Mouse (Mus musculus): ENCODE measurements around the gene Rbfox3. TPM values are rescaled to one million over a fixed set of nuclear protein-coding genes. Genes with fewer than 3 reads are reported as not detected.

Rbfox3 gene
- polyA plus RNA-seq, 1 experiment from 2014 or later = 0.60 TPM

DNA sequence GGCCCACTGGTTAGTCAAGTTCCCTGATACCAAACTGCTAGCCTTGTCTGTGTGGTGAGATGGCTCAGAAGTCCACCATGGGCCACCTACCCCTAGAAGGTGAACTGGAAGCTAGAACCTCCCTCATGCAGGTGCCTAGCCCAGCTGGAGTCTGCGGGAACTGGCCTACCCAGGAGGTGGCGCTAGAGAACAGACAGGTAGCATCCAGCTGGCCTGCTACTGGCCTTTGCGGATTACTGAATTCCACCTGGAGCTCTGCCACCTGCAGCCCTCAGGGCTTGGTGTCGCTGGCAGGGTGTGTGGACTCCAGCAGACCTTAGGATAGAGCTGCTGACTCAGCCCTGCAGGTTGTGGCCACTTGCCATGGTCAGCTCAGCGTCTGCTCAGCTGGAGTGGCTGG lies 263.0 kb downstream of the Rbfox3 start:
- H3K27me3 ChIP-seq (ENCODE audit: insufficient read depth, poor library complexity, severe bottlenecking) = peaks cover 15% of the 10 kb centered on the region
- WGBS = 22% methylated on average over 5 of the region's 5 CpGs
- H3K4me1 ChIP-seq = peaks cover 7% of the 10 kb centered on the region
- H3K9me3 ChIP-seq = no peaks in the 10 kb centered on the region
- H3K4me3 ChIP-seq = no peak overlapping the region
- H3K27ac ChIP-seq = no peak overlapping the region
- no peaks in the 10 kb centered on the region for H3K36me3 ChIP-seq
- DNase-seq (ENCODE audit: low spot score) = no peak

DNA sequence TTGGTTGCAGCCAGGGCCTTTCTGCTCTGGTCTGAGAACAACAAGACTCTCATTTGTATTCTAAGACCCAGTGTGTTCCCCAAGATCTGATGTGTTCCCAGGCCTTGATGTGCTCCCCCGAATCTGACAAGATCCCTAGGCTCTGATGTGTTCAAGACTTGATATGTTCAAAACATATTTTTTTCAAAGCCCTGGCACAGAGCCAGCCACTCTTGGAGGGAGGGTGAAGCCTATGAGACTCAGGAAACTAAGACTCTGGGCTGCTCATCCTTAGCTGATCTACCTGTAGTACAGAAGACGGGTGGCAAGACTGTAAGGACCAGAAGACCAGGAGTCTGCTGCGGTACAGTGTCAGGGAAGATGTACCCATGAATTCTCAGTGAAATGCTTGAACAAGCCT lies 264.5 kb downstream of the Rbfox3 start:
- Histone ChIP-seq H3K4me1 (peaks cover 9% of the 10 kb centered on the region), H3K4me3 (no peak overlapping the region), H3K27me3 (ENCODE audit: insufficient read depth, poor library complexity, severe bottlenecking) (peaks cover 7% of the 10 kb centered on the region; the same call in 1 of the 2 replicates), H3K9me3 (no peaks in the 10 kb centered on the region), H3K36me3 (no peaks in the 10 kb centered on the region), H3K27ac (no peak overlapping the region)
- DNase-seq (ENCODE audit: low spot score) = no peak
- WGBS = 84% methylated on average over 3 of the region's 3 CpGs

DNA sequence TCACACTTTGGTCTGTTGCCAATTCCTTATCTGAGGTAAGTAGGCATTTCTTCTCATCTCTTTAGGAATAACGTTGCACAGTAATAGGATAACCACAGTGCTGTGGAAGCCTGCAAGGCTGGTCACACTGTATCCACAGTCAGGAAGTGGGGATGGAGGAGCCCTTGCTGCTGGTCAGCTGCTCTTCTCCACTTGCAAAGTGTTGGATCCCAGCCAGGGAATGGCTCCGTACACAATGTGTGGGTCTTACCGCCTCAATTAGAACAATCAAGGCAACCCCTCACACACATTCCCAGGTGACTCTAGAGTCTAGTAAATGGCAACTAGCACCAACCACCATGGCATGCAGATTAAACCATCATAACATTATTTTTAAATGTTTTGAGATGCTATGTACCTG lies 266.2 kb downstream of the Rbfox3 start:
- 75% methylated on average over 3 of the region's 3 CpGs for WGBS
- no peak overlapping the region for H3K27ac ChIP-seq
- no peak overlapping the region for H3K4me3 ChIP-seq
- H3K9me3 ChIP-seq = no peaks in the 10 kb centered on the region
- peaks cover 9% of the 10 kb centered on the region for H3K4me1 ChIP-seq
- no peak for DNase-seq (ENCODE audit: low spot score)
- H3K36me3 ChIP-seq = no peaks in the 10 kb centered on the region
- H3K27me3 ChIP-seq (ENCODE audit: insufficient read depth, poor library complexity, severe bottlenecking) = peaks cover 2% of the 10 kb centered on the region; the same call in 1 of the 2 replicates

DNA sequence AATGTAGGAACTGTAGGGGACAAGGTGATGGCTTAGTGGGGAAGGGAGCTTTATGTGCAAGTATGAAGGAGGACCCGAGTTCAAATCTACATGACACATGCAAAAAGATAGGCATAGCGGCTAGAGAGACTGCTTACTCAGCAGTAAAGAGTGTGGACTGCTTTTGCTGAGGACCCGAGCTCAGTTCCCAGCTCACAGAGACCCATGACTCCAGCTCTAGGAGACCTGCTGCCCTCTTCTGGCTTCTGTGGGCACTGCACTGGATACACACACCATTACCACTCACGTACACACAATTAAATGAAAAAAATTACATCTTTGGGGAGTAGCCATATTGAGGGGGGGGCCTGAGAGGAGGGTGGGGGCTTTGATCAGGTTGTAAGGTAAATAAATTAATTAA lies 270.7 kb downstream of the Rbfox3 start:
- WGBS = 84% methylated on average over 4 of the region's 4 CpGs

DNA sequence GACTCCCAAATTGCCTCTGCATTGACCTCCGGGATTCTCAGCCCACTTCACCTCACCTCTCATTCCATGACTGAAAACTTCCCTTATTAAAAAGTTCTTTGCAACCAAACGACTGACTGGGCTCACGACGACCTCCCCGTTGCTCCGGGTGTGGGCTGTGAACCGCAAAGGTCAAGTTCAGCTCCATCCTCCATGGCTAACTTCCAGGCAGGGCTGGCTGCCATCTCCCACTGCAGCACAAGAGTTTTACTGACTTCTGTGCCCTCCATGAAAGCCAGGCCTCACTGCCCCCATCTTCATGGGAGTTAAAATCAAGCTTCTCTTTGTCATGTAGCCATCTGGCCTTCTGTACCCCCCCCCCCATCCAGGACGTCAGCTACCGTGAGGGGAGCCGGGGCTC lies 273.7 kb downstream of the Rbfox3 start:
- no peak overlapping the region for H3K27ac ChIP-seq
- H3K36me3 ChIP-seq = no peaks in the 10 kb centered on the region
- WGBS = 79% methylated on average over 10 of the region's 10 CpGs
- no peaks in the 10 kb centered on the region for H3K9me3 ChIP-seq
- H3K27me3 ChIP-seq (ENCODE audit: insufficient read depth, poor library complexity, severe bottlenecking) = peaks cover 20% of the 10 kb centered on the region; the same call in 1 of the 2 replicates
- H3K4me1 ChIP-seq = no peaks in the 10 kb centered on the region
- no peak for DNase-seq (ENCODE audit: low spot score)
- H3K4me3 ChIP-seq = no peak overlapping the region

More for the DNA sequence above, 270.7 kb downstream of the Rbfox3 start:
- Histone ChIP-seq H3K4me1 (peaks cover 9% of the 10 kb centered on the region), H3K4me3 (no peak overlapping the region), H3K27me3 (ENCODE audit: insufficient read depth, poor library complexity, severe bottlenecking) (peaks cover 7% of the 10 kb centered on the region; the same call in 1 of the 2 replicates), H3K9me3 (no peaks in the 10 kb centered on the region), H3K36me3 (no peaks in the 10 kb centered on the region), H3K27ac (no peak overlapping the region)
- no peak for DNase-seq (ENCODE audit: low spot score)

DNA sequence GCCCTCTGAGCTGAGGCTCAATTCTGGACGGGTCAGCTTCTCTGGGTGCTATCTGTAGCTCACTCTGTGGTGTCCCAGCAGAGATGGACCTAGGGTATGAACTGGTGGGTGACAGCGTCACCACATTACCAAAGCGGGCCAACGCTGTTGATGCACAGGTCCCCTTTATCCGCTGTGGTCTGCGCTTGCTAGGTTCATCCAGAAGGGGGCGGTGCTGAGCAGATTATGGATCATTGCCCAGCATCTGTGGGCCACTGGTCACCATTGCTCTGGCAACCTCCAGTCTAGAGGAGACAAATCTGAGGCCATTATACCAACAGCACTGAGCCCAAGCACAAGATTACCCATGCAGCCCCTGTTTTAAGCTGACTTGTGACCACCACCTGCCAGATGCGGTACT lies 276.8 kb downstream of the Rbfox3 start:
- Histone ChIP-seq H3K4me3 (no peak overlapping the region), H3K27me3 (ENCODE audit: insufficient read depth, poor library complexity, severe bottlenecking) (peaks cover 27% of the 10 kb centered on the region; the same call in 1 of the 2 replicates), H3K36me3 (no peaks in the 10 kb centered on the region), H3K9me3 (no peaks in the 10 kb centered on the region), H3K27ac (no peak overlapping the region), H3K4me1 (no peaks in the 10 kb centered on the region)
- WGBS = 46% methylated on average over 8 of the region's 8 CpGs
- DNase-seq (ENCODE audit: low spot score) = no peak

DNA sequence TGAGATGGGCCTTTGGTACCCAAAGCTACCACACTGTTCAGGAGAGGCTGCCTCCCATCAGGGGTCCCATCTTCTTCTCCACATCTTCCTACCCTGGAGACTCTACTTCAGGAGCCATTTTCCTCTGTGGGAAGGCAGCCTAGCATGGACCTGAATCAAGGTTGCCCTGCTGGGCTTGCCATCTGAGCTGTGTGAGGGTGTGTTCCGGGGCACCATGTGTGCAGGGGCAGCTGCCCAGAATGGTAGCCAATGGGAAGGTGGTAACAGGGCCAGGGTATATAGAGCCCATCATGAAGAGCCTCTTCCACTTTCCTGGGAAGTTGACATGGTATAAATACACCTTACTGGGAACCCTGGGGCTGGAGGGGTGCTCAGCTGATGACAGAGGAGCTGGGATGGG lies 281.7 kb downstream of the Rbfox3 start:
- 80% methylated on average over 1 of the region's 1 CpGs for WGBS
- H3K36me3 ChIP-seq = no peaks in the 10 kb centered on the region
- H3K4me3 ChIP-seq = no peak overlapping the region
- H3K9me3 ChIP-seq = no peaks in the 10 kb centered on the region
- no peaks in the 10 kb centered on the region for H3K4me1 ChIP-seq
- H3K27ac ChIP-seq = no peak overlapping the region
- peaks cover 24% of the 10 kb centered on the region; the same call in 1 of the 2 replicates for H3K27me3 ChIP-seq (ENCODE audit: insufficient read depth, poor library complexity, severe bottlenecking)
- no peak for DNase-seq (ENCODE audit: low spot score)

DNA sequence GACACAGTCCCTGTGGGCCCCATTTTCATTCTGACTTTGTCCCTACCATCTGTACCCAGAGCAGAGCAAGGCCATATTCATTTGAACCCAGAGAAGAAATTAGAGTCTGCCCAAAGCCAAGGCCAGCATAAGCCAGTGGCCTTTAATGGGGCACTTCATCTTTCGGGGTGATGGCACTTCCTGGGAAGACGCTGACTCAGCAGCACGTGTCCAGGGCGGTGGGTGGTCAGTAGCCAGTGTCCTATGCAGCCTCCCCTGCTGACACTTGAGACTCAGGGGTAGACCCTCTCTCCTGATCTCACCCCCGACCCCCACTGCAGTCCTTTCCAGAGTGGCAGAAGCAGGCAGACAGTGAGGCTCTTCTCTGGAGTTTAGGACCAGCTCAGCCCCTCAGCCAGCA lies 283.9 kb downstream of the Rbfox3 start:
- 56% methylated on average over 5 of the region's 5 CpGs for WGBS
- H3K9me3 ChIP-seq = no peaks in the 10 kb centered on the region
- H3K27me3 ChIP-seq (ENCODE audit: insufficient read depth, poor library complexity, severe bottlenecking) = peaks cover 12% of the 10 kb centered on the region; the same call in 1 of the 2 replicates
- H3K4me3 ChIP-seq = no peak overlapping the region
- H3K36me3 ChIP-seq = no peaks in the 10 kb centered on the region
- H3K4me1 ChIP-seq = no peaks in the 10 kb centered on the region
- no peak for DNase-seq (ENCODE audit: low spot score)
- H3K27ac ChIP-seq = no peak overlapping the region

DNA sequence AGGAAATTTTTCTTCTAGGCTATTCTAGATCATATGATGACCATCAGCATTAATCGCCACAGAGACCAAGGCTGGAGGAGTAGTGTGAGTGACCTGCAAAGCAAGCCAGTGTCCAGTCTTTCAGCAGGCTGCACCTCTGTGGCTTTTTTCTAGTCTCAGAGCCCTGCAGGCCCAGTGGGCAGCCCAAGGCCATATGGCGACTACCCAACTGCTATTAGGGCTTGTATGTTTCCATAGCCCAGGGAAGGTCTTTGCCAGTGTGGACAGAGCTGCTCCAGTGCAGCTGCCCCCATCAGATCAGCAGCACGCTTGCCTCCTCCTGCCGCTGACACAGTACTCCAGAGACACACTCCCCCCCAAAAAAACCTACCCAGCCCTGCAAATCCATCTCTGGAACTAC lies 290.5 kb downstream of the Rbfox3 start:
- 69% methylated on average over 4 of the region's 4 CpGs for WGBS
- Histone ChIP-seq H3K27ac (no peak overlapping the region), H3K4me1 (no peaks in the 10 kb centered on the region), H3K27me3 (ENCODE audit: insufficient read depth, poor library complexity, severe bottlenecking) (0 out of 2 replicates have a peak, but pooled peaks cover 7% of the 10 kb centered on the region), H3K4me3 (no peak overlapping the region), H3K9me3 (no peaks in the 10 kb centered on the region), H3K36me3 (no peaks in the 10 kb centered on the region)
- no peak for DNase-seq (ENCODE audit: low spot score)

DNA sequence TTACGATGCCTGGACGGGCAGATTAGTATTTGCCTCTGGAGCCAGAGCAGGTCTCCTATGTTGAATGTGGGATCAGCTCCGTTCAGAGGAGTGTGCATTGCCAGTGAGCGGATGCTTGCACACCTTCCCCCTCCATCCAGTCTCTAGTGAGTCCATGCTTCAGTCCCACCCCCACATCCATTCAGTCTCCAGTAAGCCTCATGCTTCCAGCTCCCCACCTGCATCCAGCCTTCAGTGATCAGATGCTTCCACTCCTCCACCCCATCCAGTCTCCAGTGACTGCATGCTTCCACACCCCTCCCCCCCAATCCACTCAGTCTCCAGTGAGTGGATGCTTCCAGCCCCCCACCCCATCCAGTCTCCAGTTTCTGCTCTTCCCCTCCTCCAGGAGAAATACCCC lies 297.3 kb downstream of the Rbfox3 start:
- Histone ChIP-seq H3K27ac (no peak overlapping the region), H3K27me3 (ENCODE audit: insufficient read depth, poor library complexity, severe bottlenecking) (peaks cover 41% of the 10 kb centered on the region), H3K9me3 (no peaks in the 10 kb centered on the region), H3K4me3 (no peak overlapping the region), H3K4me1 (no peaks in the 10 kb centered on the region), H3K36me3 (no peaks in the 10 kb centered on the region)
- WGBS = 61% methylated on average over 4 of the region's 4 CpGs
- no peak for DNase-seq (ENCODE audit: low spot score)

DNA sequence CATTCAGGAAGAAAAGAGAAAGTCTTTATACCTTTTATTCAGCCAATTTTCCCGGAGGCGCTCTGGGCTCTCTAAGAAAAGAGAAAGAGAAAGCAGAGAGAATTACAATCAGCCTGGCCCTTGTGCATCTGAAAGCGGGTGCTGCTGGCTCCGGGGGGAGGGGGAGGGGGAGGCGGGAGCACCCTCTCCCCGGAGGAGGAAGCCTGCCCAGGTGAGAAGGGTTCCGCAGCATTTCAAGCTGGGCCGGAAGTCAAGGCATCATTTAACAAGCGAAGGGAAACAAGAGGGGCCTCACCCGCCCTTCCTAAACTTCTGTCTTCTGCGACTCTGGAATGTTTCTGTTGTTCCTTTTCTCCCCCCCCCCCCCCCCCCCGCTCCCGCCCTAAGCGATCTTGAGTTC lies 301.3 kb downstream of the Rbfox3 start:
- 2% methylated on average over 13 of the region's 14 CpGs for WGBS
- no peak overlapping the region for H3K4me3 ChIP-seq

DNA sequence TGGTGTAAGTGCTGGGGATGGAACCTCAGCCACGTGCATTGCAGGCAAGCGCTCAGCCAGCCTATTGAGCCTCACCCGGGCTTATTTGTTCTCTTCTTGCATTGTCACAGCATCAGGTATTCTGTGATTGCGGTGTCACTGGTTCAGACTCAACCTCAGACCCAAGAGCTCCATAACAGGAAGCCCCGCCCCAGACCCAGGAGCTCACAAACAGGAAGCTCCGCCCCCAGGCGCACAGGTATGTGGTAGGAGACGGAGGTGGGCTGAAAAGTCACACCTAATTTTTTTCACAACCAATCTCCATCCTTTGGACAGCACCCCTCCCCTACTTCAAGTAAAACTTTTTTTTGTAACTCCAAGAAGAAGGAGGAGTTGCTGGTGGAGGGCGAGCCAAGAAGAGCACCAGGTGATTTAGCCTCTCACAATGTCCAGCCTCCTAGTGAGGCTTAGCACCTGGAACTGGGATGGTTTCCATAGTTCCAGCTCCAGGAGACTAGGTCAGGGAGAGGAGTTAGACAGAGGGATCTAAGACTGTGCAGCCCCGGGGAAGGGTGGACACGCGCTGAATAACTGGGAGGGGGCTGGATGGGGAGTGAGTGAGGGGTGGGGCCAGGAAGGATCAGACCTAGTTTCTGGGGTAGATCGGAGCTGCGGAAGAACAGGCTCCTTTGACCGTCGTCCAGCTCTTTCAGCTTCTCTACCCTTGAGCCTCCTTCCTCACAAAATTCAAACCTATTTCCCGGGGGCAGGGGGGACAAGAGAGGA lies 302.0 kb downstream of the Rbfox3 start:
- Histone ChIP-seq H3K4me3 (no peak overlapping the region), H3K27ac (no peak overlapping the region), H3K27me3 (ENCODE audit: insufficient read depth, poor library complexity, severe bottlenecking) (peaks cover 64% of the 10 kb centered on the region), H3K9me3 (no peaks in the 10 kb centered on the region), H3K4me1 (no peaks in the 10 kb centered on the region), H3K36me3 (no peaks in the 10 kb centered on the region)
- DNase-seq (ENCODE audit: low spot score) = no peak
- 10% methylated on average over 17 of the region's 17 CpGs for WGBS

More for the DNA sequence above, 301.3 kb downstream of the Rbfox3 start:
- Histone ChIP-seq H3K4me1 (no peaks in the 10 kb centered on the region), H3K27me3 (ENCODE audit: insufficient read depth, poor library complexity, severe bottlenecking) (peaks cover 64% of the 10 kb centered on the region), H3K36me3 (no peaks in the 10 kb centered on the region), H3K27ac (no peak overlapping the region), H3K9me3 (no peaks in the 10 kb centered on the region)
- DNase-seq (ENCODE audit: low spot score) = no peak

DNA sequence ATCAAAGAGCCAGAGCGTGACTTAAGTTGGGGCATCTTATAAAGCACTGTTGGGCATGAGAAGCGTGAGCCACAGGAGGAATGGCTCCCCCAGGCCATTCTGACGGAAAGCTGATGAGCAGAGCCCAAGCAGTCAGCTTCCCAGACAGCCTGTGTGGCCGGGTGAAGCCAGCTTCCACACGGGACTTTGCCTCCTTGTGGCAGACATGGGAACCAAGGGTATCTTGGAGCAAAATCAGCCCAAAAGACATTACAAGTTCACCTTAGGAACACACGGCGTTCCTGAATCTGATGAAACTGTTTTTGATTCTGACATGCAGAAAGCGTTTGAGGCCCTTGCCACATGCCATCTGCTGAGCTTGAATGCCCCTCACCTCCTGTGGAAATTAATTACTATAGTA lies 303.5 kb downstream of the Rbfox3 start:
- Histone ChIP-seq H3K27ac (no peak overlapping the region), H3K9me3 (no peaks in the 10 kb centered on the region), H3K36me3 (no peaks in the 10 kb centered on the region), H3K4me1 (no peaks in the 10 kb centered on the region), H3K27me3 (ENCODE audit: insufficient read depth, poor library complexity, severe bottlenecking) (peaks cover 62% of the 10 kb centered on the region), H3K4me3 (no peak overlapping the region)
- no peak for DNase-seq (ENCODE audit: low spot score)
- WGBS = 50% methylated on average over 8 of the region's 8 CpGs

DNA sequence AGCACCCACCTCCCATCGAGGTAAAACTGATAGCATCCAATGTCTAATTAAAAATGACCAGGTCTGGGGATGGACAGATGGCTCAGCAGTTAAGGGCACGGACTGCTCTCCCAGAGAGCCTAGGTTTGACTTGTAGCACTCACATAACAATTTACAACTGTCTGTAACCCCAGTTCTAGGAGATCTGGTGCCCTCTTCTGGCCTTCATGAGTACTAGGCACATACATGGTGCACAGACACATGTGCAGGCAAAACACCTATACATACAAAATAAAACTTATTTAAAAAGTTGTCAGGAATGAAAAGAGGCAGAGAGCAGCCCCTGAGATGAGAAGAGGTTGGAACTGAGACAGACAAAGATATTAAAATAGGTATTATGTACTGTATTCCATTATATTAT lies 305.8 kb downstream of the Rbfox3 start:
- H3K36me3 ChIP-seq = no peaks in the 10 kb centered on the region
- H3K4me1 ChIP-seq = no peaks in the 10 kb centered on the region
- H3K27me3 ChIP-seq (ENCODE audit: insufficient read depth, poor library complexity, severe bottlenecking) = peaks cover 63% of the 10 kb centered on the region
- H3K4me3 ChIP-seq = no peak overlapping the region
- H3K27ac ChIP-seq = no peak overlapping the region
- DNase-seq (ENCODE audit: low spot score) = no peak
- 78% methylated on average over 2 of the region's 2 CpGs for WGBS
- no peaks in the 10 kb centered on the region for H3K9me3 ChIP-seq

All from heart, embryonic 10.5 days (tissue).